Mouse (Mus musculus): ENCODE results near the gene Pigc. TPM values are rescaled to one million over a fixed set of nuclear protein-coding genes. Genes with fewer than 3 reads are reported as not detected.
A peak's percentile ranks its signal among the peaks of the same experiment; 100 is the strongest.

Gene Pigc
- total and polyA plus RNA-seq, 3 experiments, result 11.7 to 17.4 (median 12.4) TPM

DNA sequence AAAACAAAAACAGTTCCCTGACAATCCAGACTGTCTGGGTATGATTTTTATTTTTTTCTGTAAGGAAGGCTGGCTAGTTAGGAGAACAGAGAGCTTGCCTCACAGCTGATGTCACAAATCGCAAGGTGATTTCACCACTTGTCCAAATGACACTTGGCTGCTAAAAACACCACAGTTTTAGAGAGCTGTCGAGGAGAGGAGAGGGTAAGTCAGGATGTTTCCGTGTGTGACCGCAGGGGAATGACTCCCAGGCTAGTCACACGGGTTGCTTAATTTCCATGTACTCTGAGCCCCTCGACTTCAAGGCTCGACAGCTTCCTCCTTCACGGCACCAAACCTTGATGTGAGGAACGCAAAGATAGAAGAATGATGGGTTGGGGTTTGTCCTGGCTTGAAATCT, 37.1 kb downstream of the Pigc start:
- in situ Hi-C loops (cut with MboI; ENCODE audit: low pct_ligation_motif_present, low pct_unique_long_range_greater_than_20kb, low sequenced_read_pairs), result loop anchor here (10.0 kb wide), 1 partner anchor 179 kb away; no protein-coding TSS in a partner anchor
- H3K4me3 ChIP-seq (replicated peaks in 1 of 3; ENCODE audit: low read depth in 2 of 3, low read length in 2 of 3, poor library complexity in 1 of 3), result no peak overlapping the region

GRCm38 (mm10) chr1:162008208-162008607, 39.2 kb downstream of the Pigc start:
- Histone ChIP-seq H3K4me2 (ENCODE audit: insufficient read depth, low read depth, poor library complexity, severe bottlenecking) (no peak overlapping the region), H3K79me2 (replicated peaks; ENCODE audit: control insufficient read depth, extremely low read depth, insufficient read depth, poor library complexity, severe bottlenecking) (no peaks in the 10 kb centered on the region), H3K27ac (ENCODE audit: insufficient read depth, low read depth) (no peak overlapping the region), H3K4me3 (replicated peaks in 1 of 3; ENCODE audit: low read depth in 2 of 3, low read length in 2 of 3, poor library complexity in 1 of 3) (no peak overlapping the region), H3K27me3 (replicated peaks) (no peaks in the 10 kb centered on the region), H3K4me1 (ENCODE audit: control insufficient read depth in 1 of 2, insufficient read depth in 2 of 2) (peaks cover 2 to 34% of the 10 kb centered on the region in 2 experiments; a peak in 2 of 4 replicates), H3K9me3 (replicated peaks; ENCODE audit: low read length) (no peaks in the 10 kb centered on the region), H3K9ac (ENCODE audit: insufficient read depth, low read depth) (no peak overlapping the region), H3K36me3 (replicated peaks in 1 of 2; ENCODE audit: control insufficient read depth in 1 of 2, insufficient read depth in 1 of 2, low read length in 1 of 2) (peaks cover 10 to 20% of the 10 kb centered on the region in 2 experiments)
- dilution Hi-C loops (cut with MboI; ENCODE audit: extremely low pct_ligation_motif_present, extremely low pct_unique_long_range_greater_than_20kb, low sequenced_read_pairs) (no loop called here), in situ Hi-C loops (cut with MboI; ENCODE audit: low pct_ligation_motif_present, low pct_unique_long_range_greater_than_20kb, low sequenced_read_pairs) (loop anchor here (10.0 kb wide), 1 partner anchor 177 kb away; no protein-coding TSS in a partner anchor)
- TF ChIP-seq E2F4 (IDR thresholded peaks at IDR 0.05; ENCODE audit: insufficient replicate concordance, low read depth, low read length), result no peak
- no peak for TF ChIP-seq POLR2A (IDR thresholded peaks at IDR 0.05; ENCODE audit: low read depth, low read length)
- TF ChIP-seq MXI1 (IDR thresholded peaks at IDR 0.05; ENCODE audit: low read depth, low read length), result no peak
- TF ChIP-seq USF2 (conservative IDR thresholded peaks at IDR 0.05; ENCODE audit: low read depth, low read length), result no peak
- DNase-seq (ENCODE audit: extremely low read depth), result no peak

More for the DNA sequence above, 37.1 kb downstream of the Pigc start:
- Histone ChIP-seq H3K9ac (ENCODE audit: insufficient read depth, low read depth) (no peak overlapping the region), H3K27me3 (replicated peaks) (no peaks in the 10 kb centered on the region), H3K4me1 (ENCODE audit: control insufficient read depth in 1 of 2, insufficient read depth in 2 of 2) (peaks cover 2 to 27% of the 10 kb centered on the region in 2 experiments; a peak in 2 of 4 replicates), H3K36me3 (replicated peaks in 1 of 2; ENCODE audit: control insufficient read depth in 1 of 2, insufficient read depth in 1 of 2, low read length in 1 of 2) (peaks cover 6 to 15% of the 10 kb centered on the region in 2 experiments), H3K79me2 (replicated peaks; ENCODE audit: control insufficient read depth, extremely low read depth, insufficient read depth, poor library complexity, severe bottlenecking) (no peaks in the 10 kb centered on the region), H3K4me2 (ENCODE audit: insufficient read depth, low read depth, poor library complexity, severe bottlenecking) (no peak overlapping the region), H3K27ac (ENCODE audit: insufficient read depth, low read depth) (no peak overlapping the region), H3K9me3 (replicated peaks; ENCODE audit: low read length) (no peaks in the 10 kb centered on the region)
- DNase-seq (ENCODE audit: extremely low read depth), result peak; percentile 44
- TF ChIP-seq GABPA (IDR thresholded peaks at IDR 0.05; ENCODE audit: insufficient replicate concordance, low read depth, low read length), result no peak
- TF ChIP-seq ETS1 (conservative IDR thresholded peaks at IDR 0.05; ENCODE audit: low read depth, low read length), result peak; percentile 24; the same call in 1 of the 2 replicates
- TF ChIP-seq EP300 (IDR thresholded peaks at IDR 0.05; ENCODE audit: low read length), result no peak
- dilution Hi-C loops (cut with MboI; ENCODE audit: extremely low pct_ligation_motif_present, extremely low pct_unique_long_range_greater_than_20kb, low sequenced_read_pairs), result no loop called here

DNA sequence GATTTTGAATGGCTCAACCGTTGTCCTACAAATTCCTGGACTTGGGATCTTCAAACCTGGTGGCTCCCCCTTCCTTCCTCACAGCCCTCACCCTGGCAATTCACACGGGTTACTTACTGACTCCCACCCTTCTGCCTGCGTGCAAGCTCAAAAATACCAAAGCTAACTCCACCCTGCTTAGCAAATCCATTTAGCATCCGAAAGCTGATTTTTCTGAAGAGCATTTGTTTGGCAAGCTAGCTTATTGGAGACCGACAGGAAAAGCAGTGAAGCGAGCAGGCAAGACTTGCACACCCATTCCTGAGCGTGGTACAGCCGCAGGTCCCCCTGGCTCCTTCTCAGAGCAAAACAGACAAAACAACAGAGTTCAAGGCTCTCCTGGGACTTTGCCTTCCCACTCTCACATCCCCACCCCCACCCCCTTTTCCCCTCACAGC, 39.7 kb downstream of the Pigc start:
- Histone ChIP-seq H3K27ac (ENCODE audit: insufficient read depth, low read depth) (no peak overlapping the region), H3K9ac (ENCODE audit: insufficient read depth, low read depth) (no peak overlapping the region), H3K36me3 (replicated peaks in 1 of 2; ENCODE audit: control insufficient read depth in 1 of 2, insufficient read depth in 1 of 2, low read length in 1 of 2) (peaks cover 10 to 19% of the 10 kb centered on the region in 2 experiments), H3K4me1 (ENCODE audit: control insufficient read depth in 1 of 2, insufficient read depth in 2 of 2) (peaks cover 2 to 32% of the 10 kb centered on the region in 2 experiments; a peak in 2 of 4 replicates), H3K79me2 (replicated peaks; ENCODE audit: control insufficient read depth, extremely low read depth, insufficient read depth, poor library complexity, severe bottlenecking) (no peaks in the 10 kb centered on the region), H3K4me3 (replicated peaks in 1 of 3; ENCODE audit: low read depth in 2 of 3, low read length in 2 of 3, poor library complexity in 1 of 3) (no peak overlapping the region), H3K27me3 (replicated peaks) (no peaks in the 10 kb centered on the region), H3K4me2 (ENCODE audit: insufficient read depth, low read depth, poor library complexity, severe bottlenecking) (no peak overlapping the region), H3K9me3 (replicated peaks; ENCODE audit: low read length) (no peaks in the 10 kb centered on the region)
- dilution Hi-C loops (cut with MboI; ENCODE audit: extremely low pct_ligation_motif_present, extremely low pct_unique_long_range_greater_than_20kb, low sequenced_read_pairs), result no loop called here
- DNase-seq (ENCODE audit: extremely low read depth), result no peak
- in situ Hi-C loops (cut with MboI; ENCODE audit: low pct_ligation_motif_present, low pct_unique_long_range_greater_than_20kb, low sequenced_read_pairs), result loop anchor here (10.0 kb wide), 1 partner anchor 176 kb away; no protein-coding TSS in a partner anchor
- TF ChIP-seq SIN3A (IDR thresholded peaks at IDR 0.05; ENCODE audit: low read length) (no peak), ZNF384 (IDR thresholded peaks at IDR 0.05; ENCODE audit: low read depth, low read length) (no peak), PAX5 (IDR thresholded peaks at IDR 0.05; ENCODE audit: low read length) (no peak), IRF4 (IDR thresholded peaks at IDR 0.05; ENCODE audit: low read depth, low read length) (no peak), NRF1 (IDR thresholded peaks at IDR 0.05; ENCODE audit: low read depth, low read length) (no peak), MYC (IDR thresholded peaks at IDR 0.05; ENCODE audit: low read depth, low read length) (no peak), SMC3 (IDR thresholded peaks at IDR 0.05; ENCODE audit: low read depth, low read length) (no peak), POLR2A (IDR thresholded peaks at IDR 0.05; ENCODE audit: low read depth, low read length) (no peak), POLR2AphosphoS2 (IDR thresholded peaks at IDR 0.05; ENCODE audit: low read depth, low read length) (no peak), USF1 (IDR thresholded peaks at IDR 0.05; ENCODE audit: low read depth, low read length) (no peak), HCFC1 (IDR thresholded peaks at IDR 0.05; ENCODE audit: low read depth, low read length) (no peak), JUND (conservative IDR thresholded peaks at IDR 0.05; ENCODE audit: low read depth, low read length) (no peak)
